In the genomic region with DNA sequence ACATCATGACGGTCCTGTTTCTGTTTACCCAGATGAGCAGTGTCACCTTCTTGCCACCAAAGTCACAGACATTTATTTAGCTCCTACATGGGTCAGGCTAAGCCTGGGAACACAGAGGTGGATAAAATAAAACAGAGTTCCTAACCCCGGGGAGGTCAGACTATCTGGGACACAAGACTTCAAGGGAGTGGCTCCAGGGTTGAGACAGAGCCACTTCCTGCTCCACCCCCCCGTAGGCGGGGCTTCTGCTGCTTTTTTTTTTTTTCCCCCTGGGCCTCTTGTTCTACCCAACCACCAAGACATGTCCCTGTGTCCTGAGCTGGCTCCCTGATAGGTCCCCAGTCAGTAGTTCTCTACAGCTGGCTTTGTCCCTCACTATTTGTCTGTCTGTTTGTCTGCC, we compare ENCODE assay signal across 11 mouse cellular contexts. TPM values are rescaled to one million over a fixed set of nuclear protein-coding genes. Genes with fewer than 3 reads are reported as not detected.
DNase-seq lines count a peak whose midpoint lies in the region; ATAC-seq and TF ChIP-seq lines count a peak whose summit lies in the region.
"Had no signal": no experiment of that assay in that cellular context is flagged by ENCODE, and none has a peak within 500 bp of the region (broad histone marks: within the 10 kb centered on the region; RNA-seq: fewer than 3 reads in every experiment).

No protein-coding gene starts in this region.

- peaks cover 2% of the 10 kb centered on the region; the same call in 1 of the 2 replicates for H3K79me2 ChIP-seq in heart, adult 2 months (replicated peaks; ENCODE audit: control insufficient read depth, insufficient read depth, low read length)

- H3K27ac ChIP-seq in limb, embryonic 14.5 days (replicated peaks; ENCODE audit: low read depth, low read length), result no peak overlapping the region
- H3K27ac ChIP-seq in limb, embryonic 10.5 days, result no peak overlapping the region
- H3K27ac ChIP-seq in heart, adult 2 months, result peak overlapping the region; percentile 91
- no peak overlapping the region for H3K27ac ChIP-seq in limb, embryonic 15.5 days
- H3K27ac ChIP-seq in cerebellum, adult 2 months (ENCODE audit: insufficient read depth, low read length), result no peak overlapping the region
- H3K27ac ChIP-seq: forebrain, embryonic 12.5 days; hindbrain, postnatal 0 days; limb, embryonic 13.5 days had no signal

- WGBS in limb, embryonic 14.5 days, result 34% methylated on average over 4 of the region's 4 CpGs
- WGBS in limb, embryonic 10.5 days, result 27% methylated on average over 4 of the region's 4 CpGs
- 15% methylated on average over 4 of the region's 4 CpGs for WGBS in heart, adult 2 months
- 36% methylated on average over 4 of the region's 4 CpGs for WGBS in limb, embryonic 15.5 days
- WGBS in cerebellum, adult 2 months, result 53% methylated on average over 4 of the region's 4 CpGs

- TF ChIP-seq EP300 in heart, adult 2 months (IDR thresholded peaks at IDR 0.05; ENCODE audit: insufficient read depth, low read depth, low read length), result no peak; the same call in 1 of the 2 replicates

- no peaks in the 10 kb centered on the region for H3K36me3 ChIP-seq in limb, embryonic 14.5 days (ENCODE audit: control insufficient read depth, insufficient read depth, low read length)
- H3K36me3 ChIP-seq in limb, embryonic 10.5 days, result no peaks in the 10 kb centered on the region
- H3K36me3 ChIP-seq in heart, adult 2 months (ENCODE audit: control insufficient read depth, insufficient read depth, low read length), result peaks cover 6% of the 10 kb centered on the region
- H3K36me3 ChIP-seq in limb, embryonic 15.5 days, result no peaks in the 10 kb centered on the region
- H3K36me3 ChIP-seq: forebrain, embryonic 12.5 days; limb, embryonic 13.5 days had no signal

- peaks cover 20% of the 10 kb centered on the region for H3K4me1 ChIP-seq in limb, embryonic 14.5 days (ENCODE audit: control insufficient read depth, insufficient read depth, low read length)
- H3K4me1 ChIP-seq in limb, embryonic 10.5 days, result peaks cover 29% of the 10 kb centered on the region
- peaks cover 3% of the 10 kb centered on the region for H3K4me1 ChIP-seq in heart, adult 2 months (ENCODE audit: control insufficient read depth, insufficient read depth, low read length)
- peaks cover 23% of the 10 kb centered on the region for H3K4me1 ChIP-seq in limb, embryonic 15.5 days
- peaks cover 30% of the 10 kb centered on the region for H3K4me1 ChIP-seq in cerebellum, adult 2 months (ENCODE audit: control insufficient read depth, insufficient read depth, low read length)

- no peak for ATAC-seq in limb, embryonic 14.5 days (ENCODE audit: low FRiP score, low read depth)
- no peak for ATAC-seq in limb, embryonic 15.5 days (ENCODE audit: insufficient number of reproducible peaks, low FRiP score, low TSS enrichment, low read depth)
- ATAC-seq: hindbrain, postnatal 0 days had no signal

- intact Hi-C loops in heart, adult 2 months (cut with DNase I), result no loop called here

- no peak overlapping the region for H3K9ac ChIP-seq in limb, embryonic 14.5 days (ENCODE audit: low read depth, low read length, severe bottlenecking)
- peak overlapping the region; percentile 80 for H3K9ac ChIP-seq in heart, adult 2 months (ENCODE audit: low read depth, low read length)
- H3K9ac ChIP-seq in limb, embryonic 15.5 days, result no peak overlapping the region
- H3K9ac ChIP-seq: forebrain, embryonic 12.5 days; limb, embryonic 13.5 days had no signal

- H3K4me3 ChIP-seq in limb, embryonic 14.5 days (replicated peaks; ENCODE audit: low read length), result no peak overlapping the region
- no peak overlapping the region for H3K4me3 ChIP-seq in limb, embryonic 10.5 days
- peak overlapping the region; percentile 62 for H3K4me3 ChIP-seq in heart, adult 2 months
- no peak overlapping the region for H3K4me3 ChIP-seq in limb, embryonic 15.5 days
- no peak overlapping the region for H3K4me3 ChIP-seq in cerebellum, adult 2 months (replicated peaks; ENCODE audit: insufficient read depth, low read depth, low read length)
- H3K4me3 ChIP-seq: forebrain, embryonic 12.5 days had no signal

- H3K9me3 ChIP-seq in limb, embryonic 14.5 days (ENCODE audit: control insufficient read depth, low read length), result no peaks in the 10 kb centered on the region
- H3K9me3 ChIP-seq in limb, embryonic 10.5 days (replicated peaks), result no peaks in the 10 kb centered on the region
- H3K9me3 ChIP-seq in limb, embryonic 15.5 days, result no peaks in the 10 kb centered on the region
- H3K9me3 ChIP-seq: forebrain, embryonic 12.5 days; limb, embryonic 13.5 days had no signal

- H3K4me2 ChIP-seq in limb, embryonic 14.5 days (replicated peaks; ENCODE audit: low read depth, low read length, severe bottlenecking), result 0 out of 2 replicates have a peak overlapping the region, but pooled peaks have one; percentile 61
- 0 out of 2 replicates have a peak overlapping the region, but pooled peaks have one; percentile 7 for H3K4me2 ChIP-seq in limb, embryonic 15.5 days
- H3K4me2 ChIP-seq: forebrain, embryonic 12.5 days had no signal

- DNase-seq in limb, embryonic 14.5 days (ENCODE audit: low spot score), result no peak
- DNase-seq in limb, embryonic 10.5 days (ENCODE audit: low spot score), result no peak
- DNase-seq in ES-CJ7 (ENCODE audit: low read depth, low spot score), result peak; percentile 84
- DNase-seq in heart, adult 2 months, result peak; percentile 55 to 73
- no peak for DNase-seq in Muller cell, postnatal 12 days (ENCODE audit: inconsistent ontology term)
- DNase-seq in testis, postnatal 10 days (ENCODE audit: low spot score), result no peak
- no peak for DNase-seq in cerebellum, adult 2 months

- TF ChIP-seq POLR2A in limb, embryonic 14.5 days (IDR thresholded peaks at IDR 0.05; ENCODE audit: borderline replicate concordance, extremely low read depth, insufficient read depth, insufficient read length), result no peak
- peak; percentile 63 for TF ChIP-seq POLR2A in heart, adult 2 months (IDR thresholded peaks at IDR 0.05; ENCODE audit: insufficient read depth, low read depth, low read length)
- TF ChIP-seq POLR2A in cerebellum, adult 2 months (IDR thresholded peaks at IDR 0.05; ENCODE audit: borderline replicate concordance, insufficient read depth, low read length), result no peak

- no peak for TF ChIP-seq CTCF in heart, adult 2 months (IDR thresholded peaks at IDR 0.05)
- TF ChIP-seq CTCF in cerebellum, adult 2 months (IDR thresholded peaks at IDR 0.05; ENCODE audit: borderline replicate concordance, insufficient read depth, low read depth, low read length), result no peak

- H3K27me3 ChIP-seq in limb, embryonic 14.5 days (ENCODE audit: control insufficient read depth, insufficient read depth, low read length), result peaks cover 28% of the 10 kb centered on the region
- H3K27me3 ChIP-seq in limb, embryonic 10.5 days (ENCODE audit: low read depth, poor library complexity, severe bottlenecking), result peaks cover 56% of the 10 kb centered on the region
- H3K27me3 ChIP-seq in heart, adult 2 months (ENCODE audit: control insufficient read depth, insufficient read depth, low read length), result no peaks in the 10 kb centered on the region
- H3K27me3 ChIP-seq in limb, embryonic 15.5 days, result peaks cover 45% of the 10 kb centered on the region
- H3K27me3 ChIP-seq in cerebellum, adult 2 months (ENCODE audit: control insufficient read depth, insufficient read depth, low read length), result no peaks in the 10 kb centered on the region

RNA-seq across cellular contexts. Expression of a gene that starts 1.6 kb away (rescaled TPM):
- 50.7 and 53.7 TPM in 2 replicates for polyA plus RNA-seq in limb, embryonic 14.5 days (2012; rRNA removed)
- polyA plus RNA-seq in limb, embryonic 14.5 days (2014; fragmentation: Nextera tagmentation; extraction: Ambion mirVana), result 59.0 and 78.6 TPM in 2 replicates
- polyA plus RNA-seq in limb, embryonic 10.5 days (2016; fragmentation: Nextera tagmentation; extraction: Ambion mirVana), result 6.2 and 7.8 TPM in 2 replicates
- total RNA-seq in heart, adult 2 months (2021), result 1,000 to 10,000 TPM; 1,224 to 1,521 TPM
- polyA plus RNA-seq in heart, adult 2 months (2012; rRNA removed), result 719 and 781 TPM in 2 replicates
- polyA plus RNA-seq in limb, embryonic 15.5 days (2015; fragmentation: Nextera tagmentation; extraction: Ambion mirVana), result 74.4 and 227 TPM in 2 replicates
- 2.0 and 2.1 TPM in 2 replicates for polyA plus RNA-seq in cerebellum, adult 2 months (2012; rRNA removed)

RNA-seq across cellular contexts. Expression of a gene that starts 13.3 kb away (rescaled TPM):
- 77.9 and 114 TPM in 2 replicates for polyA plus RNA-seq in limb, embryonic 14.5 days (2012; rRNA removed)
- 15.3 and 21.8 TPM in 2 replicates for polyA plus RNA-seq in limb, embryonic 14.5 days (2014; fragmentation: Nextera tagmentation; extraction: Ambion mirVana)
- polyA plus RNA-seq in limb, embryonic 10.5 days (2016; fragmentation: Nextera tagmentation; extraction: Ambion mirVana), result 45.7 and 49.6 TPM in 2 replicates
- 100 to 1,000 TPM; 131 to 135 TPM for total RNA-seq in heart, adult 2 months (2021)
- 94.0 and 109 TPM in 2 replicates for polyA plus RNA-seq in heart, adult 2 months (2012; rRNA removed)
- 15.4 and 16.3 TPM in 2 replicates for polyA plus RNA-seq in limb, embryonic 15.5 days (2015; fragmentation: Nextera tagmentation; extraction: Ambion mirVana)
- polyA plus RNA-seq in cerebellum, adult 2 months (2012; rRNA removed), result 122 and 143 TPM in 2 replicates

RNA-seq across cellular contexts. Expression of a gene that starts 44.0 kb away (rescaled TPM):
- polyA plus RNA-seq in limb, embryonic 14.5 days (2012; rRNA removed), result 126 and 142 TPM in 2 replicates
- 112 and 115 TPM in 2 replicates for polyA plus RNA-seq in limb, embryonic 14.5 days (2014; fragmentation: Nextera tagmentation; extraction: Ambion mirVana)
- 117 and 132 TPM in 2 replicates for polyA plus RNA-seq in limb, embryonic 10.5 days (2016; fragmentation: Nextera tagmentation; extraction: Ambion mirVana)
- 10 to 100 TPM; 70.3 to 84.6 TPM for total RNA-seq in heart, adult 2 months (2021)
- 123 and 136 TPM in 2 replicates for polyA plus RNA-seq in heart, adult 2 months (2012; rRNA removed)
- polyA plus RNA-seq in limb, embryonic 15.5 days (2015; fragmentation: Nextera tagmentation; extraction: Ambion mirVana), result 117 TPM in 2 replicates
- 87.0 and 87.1 TPM in 2 replicates for polyA plus RNA-seq in cerebellum, adult 2 months (2012; rRNA removed)

Comparison
In these comparisons a context has a peak if more than half of its experiments do, and no peak if none do; other contexts are left out.
1. DNase-seq: peak in ES-CJ7 (single experiment) and heart, adult 2 months (2 of 2); none in limb, embryonic 14.5 days (single experiment), limb, embryonic 10.5 days (single experiment), Muller cell, postnatal 12 days (single experiment), testis, postnatal 10 days (single experiment) and cerebellum, adult 2 months (0 of 2).